Mouse (Mus musculus): Measurements from ENCODE around the gene Slc25a25. TPM values are rescaled to one million over a fixed set of nuclear protein-coding genes. Genes with fewer than 3 reads are reported as not detected.

Gene Slc25a25
- polyA plus RNA-seq, 1 experiment from 2014 or later: 30.4 TPM

- WGBS: 63% methylated on average over 5 of the region's 5 CpGs
- no peaks in the 10 kb centered on the region for H3K36me3 ChIP-seq (ENCODE audit: control insufficient read depth, insufficient read depth, low read length)
Observed at GRCm38 (mm10) chr2:32387706-32388490, 63.3 kb downstream of the Slc25a25 start, which contains the start of gene Lcn2. Gene Lcn2, minus strand, starts transcription at chr2:32388252.

GRCm38 (mm10) chr2:32382689-32383088, 68.6 kb downstream of the Slc25a25 start:
- Histone ChIP-seq H3K9ac (ENCODE audit: low read length) (no peak overlapping the region), H3K36me3 (ENCODE audit: control insufficient read depth, insufficient read depth, low read length) (peaks cover 25% of the 10 kb centered on the region), H3K27me3 (replicated peaks; ENCODE audit: control insufficient read depth, insufficient read depth, low read length) (no peaks in the 10 kb centered on the region), H3K4me1 (ENCODE audit: control insufficient read depth, insufficient read depth, low read length) (peaks cover 6% of the 10 kb centered on the region), H3K9me3 (replicated peaks; ENCODE audit: control insufficient read depth, low read length) (no peaks in the 10 kb centered on the region), H3K4me3 (ENCODE audit: low read depth, low read length) (no peak overlapping the region), H3K27ac (ENCODE audit: low read depth, low read length) (no peak overlapping the region), H3K4me2 (ENCODE audit: low read length) (no peak overlapping the region; the same call in 1 of the 2 replicates)
- WGBS: 82% methylated on average over 2 of the region's 2 CpGs
- ATAC-seq (no peak), DNase-seq (ENCODE audit: low spot score) (no peak)

More at GRCm38 (mm10) chr2:32387706-32388490, 63.3 kb downstream of the Slc25a25 start, which contains the start of gene Lcn2:
- Histone ChIP-seq H3K4me1 (ENCODE audit: control insufficient read depth, insufficient read depth, low read length) (no peaks in the 10 kb centered on the region), H3K9me3 (replicated peaks; ENCODE audit: control insufficient read depth, low read length) (no peaks in the 10 kb centered on the region), H3K9ac (ENCODE audit: low read length) (no peak within 1 kb of the TSS), H3K4me2 (ENCODE audit: low read length) (no peak within 1 kb of the TSS), H3K4me3 (ENCODE audit: low read depth, low read length) (no peak within 1 kb of the TSS), H3K27me3 (replicated peaks; ENCODE audit: control insufficient read depth, insufficient read depth, low read length) (no peaks in the 10 kb centered on the region), H3K27ac (ENCODE audit: low read depth, low read length) (no peak within 1 kb of the TSS)
- ATAC-seq (no peak), DNase-seq (ENCODE audit: low spot score) (no peak)

DNA sequence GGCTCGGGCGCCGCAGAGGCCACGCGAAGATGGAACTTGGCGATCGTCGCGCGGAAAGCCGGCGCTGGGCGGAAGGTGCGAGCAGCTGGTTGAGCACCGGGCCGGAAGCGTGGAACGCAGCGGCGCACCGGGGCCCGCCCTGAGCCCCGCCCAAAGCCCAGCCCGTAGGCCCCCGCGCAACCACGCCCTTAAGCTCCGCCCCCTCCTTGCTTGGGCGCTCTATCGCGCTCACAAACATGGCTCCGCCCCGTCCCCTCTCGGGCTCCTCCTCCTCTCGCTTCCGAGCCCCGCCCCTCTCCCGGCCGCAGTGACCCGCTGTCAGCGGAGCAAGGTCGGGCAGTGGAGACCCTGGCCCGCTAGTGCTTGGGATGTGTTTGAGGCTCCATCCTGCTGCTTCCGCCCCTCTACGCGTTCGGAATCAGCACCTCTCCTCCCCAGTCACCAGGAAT, 69.4 kb downstream of the Slc25a25 start, which contains the start of gene 1110008P14Rik:
Gene 1110008P14Rik, minus strand, starts transcription at position 164 of the 449 bp plus-strand sequence.
- Histone ChIP-seq H3K9ac (ENCODE audit: low read length) (peak within 1 kb of the TSS; percentile 73), H3K4me1 (ENCODE audit: control insufficient read depth, insufficient read depth, low read length) (peaks cover 6% of the 10 kb centered on the region), H3K9me3 (replicated peaks; ENCODE audit: control insufficient read depth, low read length) (no peaks in the 10 kb centered on the region), H3K36me3 (ENCODE audit: control insufficient read depth, insufficient read depth, low read length) (peaks cover 34% of the 10 kb centered on the region), H3K27ac (ENCODE audit: low read depth, low read length) (no peak within 1 kb of the TSS), H3K27me3 (replicated peaks; ENCODE audit: control insufficient read depth, insufficient read depth, low read length) (no peaks in the 10 kb centered on the region), H3K4me3 (ENCODE audit: low read depth, low read length) (peak within 1 kb of the TSS; percentile 60), H3K4me2 (ENCODE audit: low read length) (peak within 1 kb of the TSS; percentile 94)
- peak; percentile 95 for DNase-seq (ENCODE audit: low spot score)
- under 1% methylated on average over 41 of the region's 47 CpGs for WGBS
- ATAC-seq: peak; percentile 92

DNA sequence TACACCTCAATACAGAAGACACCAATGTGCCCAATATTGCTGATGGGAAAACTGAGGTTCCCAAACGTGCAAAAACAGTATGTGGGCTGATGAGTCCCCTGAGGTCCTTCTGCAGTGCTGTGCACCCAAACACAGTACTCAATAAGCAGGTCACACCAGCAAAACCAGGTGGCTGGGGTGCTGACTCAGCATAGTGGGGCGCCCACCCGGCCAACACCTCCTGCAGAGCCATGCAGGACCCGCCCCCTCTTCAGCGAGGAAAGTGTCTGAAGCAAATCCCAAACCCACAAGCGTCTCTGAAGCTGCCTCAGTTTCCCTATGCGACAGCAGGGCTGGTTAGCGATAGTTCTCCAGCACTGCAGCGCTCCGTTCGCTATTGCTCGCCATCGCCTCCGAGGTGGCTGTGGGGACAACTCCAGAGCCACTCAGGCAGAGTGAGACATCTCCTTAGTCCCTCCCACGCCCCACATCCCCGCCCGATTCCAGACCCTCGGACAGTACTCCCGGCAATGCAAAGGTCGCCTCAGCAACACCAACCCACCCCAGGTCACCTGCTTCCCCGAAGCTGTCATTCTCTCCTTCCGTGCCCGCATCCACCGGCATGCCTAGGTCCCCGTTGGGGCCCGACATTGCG, 70.0 kb downstream of the Slc25a25 start:
- peak overlapping the region; percentile 94 for H3K4me2 ChIP-seq (ENCODE audit: low read length)
- DNase-seq (ENCODE audit: low spot score) (peak; percentile 49), ATAC-seq (peak; percentile 57; the same call in 1 of the 2 replicates)
- H3K4me1 ChIP-seq (ENCODE audit: control insufficient read depth, insufficient read depth, low read length): peaks cover 6% of the 10 kb centered on the region
- H3K4me3 ChIP-seq (ENCODE audit: low read depth, low read length): peak overlapping the region; percentile 60
- H3K9me3 ChIP-seq (replicated peaks; ENCODE audit: control insufficient read depth, low read length): no peaks in the 10 kb centered on the region
- H3K27me3 ChIP-seq (replicated peaks; ENCODE audit: control insufficient read depth, insufficient read depth, low read length): no peaks in the 10 kb centered on the region
- no peak overlapping the region for H3K27ac ChIP-seq (ENCODE audit: low read depth, low read length)
- H3K9ac ChIP-seq (ENCODE audit: low read length): peak overlapping the region; percentile 73
- WGBS: under 1% methylated on average over 27 of the region's 27 CpGs
- H3K36me3 ChIP-seq (ENCODE audit: control insufficient read depth, insufficient read depth, low read length): peaks cover 39% of the 10 kb centered on the region

GRCm38 (mm10) chr2:32380001-32380500, 71.2 kb downstream of the Slc25a25 start:
- no peaks in the 10 kb centered on the region for H3K9me3 ChIP-seq (replicated peaks; ENCODE audit: control insufficient read depth, low read length)
- no peak overlapping the region for H3K4me3 ChIP-seq (ENCODE audit: low read depth, low read length)
- peaks cover 51% of the 10 kb centered on the region for H3K36me3 ChIP-seq (ENCODE audit: control insufficient read depth, insufficient read depth, low read length)
- H3K27ac ChIP-seq (ENCODE audit: low read depth, low read length): no peak overlapping the region
- no peaks in the 10 kb centered on the region for H3K27me3 ChIP-seq (replicated peaks; ENCODE audit: control insufficient read depth, insufficient read depth, low read length)
- ATAC-seq (no peak), DNase-seq (ENCODE audit: low spot score) (no peak)
- 90% methylated on average over 7 of the region's 7 CpGs for WGBS
- H3K4me1 ChIP-seq (ENCODE audit: control insufficient read depth, insufficient read depth, low read length): peaks cover 6% of the 10 kb centered on the region
- no peak overlapping the region for H3K4me2 ChIP-seq (ENCODE audit: low read length)
- H3K9ac ChIP-seq (ENCODE audit: low read length): no peak overlapping the region

- no peak overlapping the region for H3K27ac ChIP-seq (ENCODE audit: low read depth, low read length)
- 92% methylated on average over 10 of the region's 10 CpGs for WGBS
- H3K9me3 ChIP-seq (replicated peaks; ENCODE audit: control insufficient read depth, low read length): no peaks in the 10 kb centered on the region
- no peak for DNase-seq (ENCODE audit: low spot score)
- ATAC-seq: no peak
- peaks cover 75% of the 10 kb centered on the region for H3K36me3 ChIP-seq (ENCODE audit: control insufficient read depth, insufficient read depth, low read length)
- H3K27me3 ChIP-seq (replicated peaks; ENCODE audit: control insufficient read depth, insufficient read depth, low read length): no peaks in the 10 kb centered on the region
- H3K4me1 ChIP-seq (ENCODE audit: control insufficient read depth, insufficient read depth, low read length): peaks cover 6% of the 10 kb centered on the region
- H3K4me3 ChIP-seq (ENCODE audit: low read depth, low read length): no peak overlapping the region
- H3K4me2 ChIP-seq (ENCODE audit: low read length): no peak overlapping the region
- no peak overlapping the region for H3K9ac ChIP-seq (ENCODE audit: low read length)
Observed at GRCm38 (mm10) chr2:32376963-32377362, 74.3 kb downstream of the Slc25a25 start.

DNA sequence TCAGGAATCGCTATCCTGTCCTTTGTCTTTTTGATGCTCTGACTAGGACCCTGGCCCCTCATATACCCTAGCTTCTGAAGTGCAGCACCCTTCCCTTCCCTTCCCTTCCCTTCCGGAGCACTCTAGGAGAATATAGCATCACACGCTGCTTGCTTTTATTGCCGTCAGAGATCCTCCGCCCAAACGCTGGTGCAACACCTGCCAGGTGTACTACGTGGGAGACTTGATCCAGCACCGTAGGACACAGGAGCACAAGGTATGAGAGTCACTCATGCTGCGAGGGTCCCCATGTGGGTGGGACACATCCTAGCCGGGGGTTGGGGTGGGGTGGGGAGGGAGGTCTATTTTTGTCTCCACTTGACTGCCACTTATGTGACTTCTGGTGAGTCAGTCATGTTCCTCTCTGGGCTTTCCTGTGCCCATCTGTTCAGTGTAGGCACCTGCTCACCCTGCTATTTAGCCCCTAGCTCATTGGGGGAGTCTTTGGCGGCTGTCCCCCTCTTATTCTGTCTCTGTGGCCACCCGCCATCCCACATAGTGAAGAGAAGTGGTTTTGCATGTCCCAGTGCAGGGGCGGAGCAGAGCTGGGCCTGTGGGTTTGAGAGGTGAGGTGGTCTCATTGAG, 75.8 kb downstream of the Slc25a25 start:
- Histone ChIP-seq H3K27me3 (replicated peaks; ENCODE audit: control insufficient read depth, insufficient read depth, low read length) (no peaks in the 10 kb centered on the region), H3K4me3 (ENCODE audit: low read depth, low read length) (no peak overlapping the region), H3K36me3 (ENCODE audit: control insufficient read depth, insufficient read depth, low read length) (peaks cover 91% of the 10 kb centered on the region), H3K9ac (ENCODE audit: low read length) (no peak overlapping the region), H3K4me2 (ENCODE audit: low read length) (no peak overlapping the region), H3K4me1 (ENCODE audit: control insufficient read depth, insufficient read depth, low read length) (no peaks in the 10 kb centered on the region), H3K9me3 (replicated peaks; ENCODE audit: control insufficient read depth, low read length) (no peaks in the 10 kb centered on the region), H3K27ac (ENCODE audit: low read depth, low read length) (no peak overlapping the region)
- WGBS: 89% methylated on average over 13 of the region's 13 CpGs
- ATAC-seq (no peak), DNase-seq (ENCODE audit: low spot score) (no peak)

DNA sequence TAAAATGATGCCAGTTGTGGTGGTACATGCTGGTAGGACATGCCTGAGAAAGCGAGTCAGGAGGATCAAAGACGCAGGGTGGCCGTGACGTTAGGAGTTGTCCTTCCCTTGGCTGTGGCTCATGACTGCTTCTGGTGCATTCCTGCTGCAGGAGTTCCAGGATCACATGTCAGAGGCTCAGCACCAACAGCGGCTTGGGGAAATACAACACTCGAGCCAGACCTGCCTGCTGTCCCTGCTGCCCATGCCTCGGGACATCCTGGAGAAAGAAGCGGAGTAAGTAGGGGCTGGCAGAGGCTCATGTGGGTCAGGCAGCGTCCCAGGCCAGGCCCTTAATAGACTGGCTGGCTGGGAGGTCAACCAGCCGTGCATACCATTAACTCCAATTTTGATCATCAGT, 77.1 kb downstream of the Slc25a25 start:
- H3K9ac ChIP-seq (ENCODE audit: low read length): no peak overlapping the region
- no peak overlapping the region for H3K4me3 ChIP-seq (ENCODE audit: low read depth, low read length)
- no peak overlapping the region for H3K4me2 ChIP-seq (ENCODE audit: low read length)
- H3K27me3 ChIP-seq (replicated peaks; ENCODE audit: control insufficient read depth, insufficient read depth, low read length): no peaks in the 10 kb centered on the region
- 91% methylated on average over 10 of the region's 10 CpGs for WGBS
- H3K27ac ChIP-seq (ENCODE audit: low read depth, low read length): no peak overlapping the region
- H3K36me3 ChIP-seq (ENCODE audit: control insufficient read depth, insufficient read depth, low read length): peaks cover 94% of the 10 kb centered on the region
- no peaks in the 10 kb centered on the region for H3K4me1 ChIP-seq (ENCODE audit: control insufficient read depth, insufficient read depth, low read length)
- no peak for ATAC-seq
- no peaks in the 10 kb centered on the region for H3K9me3 ChIP-seq (replicated peaks; ENCODE audit: control insufficient read depth, low read length)
- DNase-seq (ENCODE audit: low spot score): no peak

Data from forebrain, embryonic 14.5 days (tissue).